Mouse (Mus musculus) ES-E14 (cell line): ENCODE results near the gene Batf3.

Experiments
- CHD2 ChIP-seq: IDR thresholded peaks from 2 replicates; pipeline ENCODE4 v1.6.1; 2014; ENCODE audit warnings: mild to moderate bottlenecking, low read depth, low read length, inconsistent platforms
- ZC3H11A ChIP-seq: IDR thresholded peaks from 2 replicates; pipeline ENCODE4 v1.6.1; 2012; ENCODE audit warnings: low read depth, mild to moderate bottlenecking, inconsistent platforms, low read length, borderline replicate concordance

- TF ChIP-seq ZC3H11A = no peak
- TF ChIP-seq CHD2 = no peak
Measured at GRCm38 (mm10) chr1:191068377-191068776, 29.3 kb upstream of the Batf3 start.
